Mouse (Mus musculus): ENCODE measurements around the gene Mapre3. TPM values are rescaled to one million over a fixed set of nuclear protein-coding genes. Genes with fewer than 3 reads are reported as not detected.

Mapre3 gene
- polyA plus RNA-seq, 1 experiment from 2014 or later = 73.1 TPM

- 68% methylated on average over 6 of the region's 6 CpGs for WGBS
- Histone ChIP-seq H3K4me2 (replicated peaks) (peak overlapping the region; percentile 46), H3K9ac (peak overlapping the region; percentile 55), H3K4me1 (peaks cover 37% of the 10 kb centered on the region), H3K36me3 (peaks cover 5% of the 10 kb centered on the region; the same call in 1 of the 2 replicates), H3K4me3 (peak overlapping the region; percentile 31), H3K27me3 (no peaks in the 10 kb centered on the region), H3K9me3 (replicated peaks) (no peaks in the 10 kb centered on the region), H3K27ac (peak overlapping the region; percentile 86)
- no peak for ATAC-seq (ENCODE audit: low FRiP score)
Measured at GRCm38 (mm10) chr5:30914849-30915248, 100.4 kb downstream of the Mapre3 start.

GRCm38 (mm10) chr5:30915456-30915855 is 101.0 kb downstream of the Mapre3 start:
- ATAC-seq (ENCODE audit: low FRiP score) = peak; percentile 39
- Histone ChIP-seq H3K4me3 (peak overlapping the region; percentile 31), H3K36me3 (peaks cover 5% of the 10 kb centered on the region; the same call in 1 of the 2 replicates), H3K27ac (peak overlapping the region; percentile 86), H3K9me3 (replicated peaks) (no peaks in the 10 kb centered on the region), H3K27me3 (no peaks in the 10 kb centered on the region), H3K4me2 (replicated peaks) (peak overlapping the region; percentile 46), H3K4me1 (peaks cover 39% of the 10 kb centered on the region), H3K9ac (peak overlapping the region; percentile 55)
- 62% methylated on average over 9 of the region's 9 CpGs for WGBS

Other genes with a start within 250 kb of the Mapre3 start
- gene Kcnk3, start 226.5 kb upstream of the Mapre3 start, polyA plus RNA-seq (2016; fragmentation: Nextera tagmentation; extraction: Ambion mirVana) = 1.5 and 1.6 TPM in 2 replicates
- gene Slc35f6, start 166.7 kb upstream of the Mapre3 start, polyA plus RNA-seq (2016; fragmentation: Nextera tagmentation; extraction: Ambion mirVana) = 28.2 and 29.3 TPM in 2 replicates
- 200 and 221 TPM in 2 replicates for gene Cenpa, start 147.9 kb upstream of the Mapre3 start, polyA plus RNA-seq (2016; fragmentation: Nextera tagmentation; extraction: Ambion mirVana)
- gene Dpysl5, start 103.1 kb upstream of the Mapre3 start, polyA plus RNA-seq (2016; fragmentation: Nextera tagmentation; extraction: Ambion mirVana) = 135 and 156 TPM in 2 replicates
- 66.8 and 68.5 TPM in 2 replicates for gene Tmem214, start 53.4 kb downstream of the Mapre3 start, polyA plus RNA-seq (2016; fragmentation: Nextera tagmentation; extraction: Ambion mirVana)
- gene Agbl5, start 74.1 kb downstream of the Mapre3 start, polyA plus RNA-seq (2016; fragmentation: Nextera tagmentation; extraction: Ambion mirVana) = 32.4 and 36.9 TPM in 2 replicates
- gene Ost4, start 93.1 kb downstream of the Mapre3 start, polyA plus RNA-seq (2016; fragmentation: Nextera tagmentation; extraction: Ambion mirVana) = 256 and 303 TPM in 2 replicates
- gene Emilin1, start 98.8 kb downstream of the Mapre3 start, polyA plus RNA-seq (2016; fragmentation: Nextera tagmentation; extraction: Ambion mirVana) = 121 and 122 TPM in 2 replicates
- gene Khk, start 106.8 kb downstream of the Mapre3 start, polyA plus RNA-seq (2016; fragmentation: Nextera tagmentation; extraction: Ambion mirVana) = 5.6 and 7.1 TPM in 2 replicates
- 12.4 and 14.2 TPM in 2 replicates for gene Cgref1, start 130.9 kb downstream of the Mapre3 start, polyA plus RNA-seq (2016; fragmentation: Nextera tagmentation; extraction: Ambion mirVana)
- gene Preb, start 145.7 kb downstream of the Mapre3 start, polyA plus RNA-seq (2016; fragmentation: Nextera tagmentation; extraction: Ambion mirVana) = 120 and 127 TPM in 2 replicates
- gene Tcf23, start 154.0 kb downstream of the Mapre3 start, polyA plus RNA-seq (2016; fragmentation: Nextera tagmentation; extraction: Ambion mirVana) = not detected in 2 replicates
- gene Atraid, start 233.7 kb downstream of the Mapre3 start, polyA plus RNA-seq (2016; fragmentation: Nextera tagmentation; extraction: Ambion mirVana) = 119 and 122 TPM in 2 replicates
- 13.8 and 14.0 TPM in 2 replicates for gene Slc5a6, start 234.3 kb downstream of the Mapre3 start, polyA plus RNA-seq (2016; fragmentation: Nextera tagmentation; extraction: Ambion mirVana)
- gene Cad, start 240.1 kb downstream of the Mapre3 start, polyA plus RNA-seq (2016; fragmentation: Nextera tagmentation; extraction: Ambion mirVana) = 32.2 and 32.4 TPM in 2 replicates

All from hindbrain, embryonic 12.5 days (tissue).